Mouse (Mus musculus): Measurements from ENCODE around the gene Utp15. TPM values are rescaled to one million over a fixed set of nuclear protein-coding genes. Genes with fewer than 3 reads are reported as not detected.

Utp15 gene
- polyA plus RNA-seq, 1 experiment from 2014 or later: 14.7 TPM

GRCm38 (mm10) chr13:98210137-98210536 is 52.7 kb downstream of the Utp15 start:
- POLR2A ChIA-PET: no interaction called here
- ATAC-seq: no peak
- peaks cover 6% of the 10 kb centered on the region for H3K27me3 ChIP-seq
- no peak for DNase-seq (ENCODE audit: low read depth, low spot score)
- in situ Hi-C loops (cut with MboI; ENCODE audit: low pct_unique_long_range_greater_than_20kb): no loop called here
- TF ChIP-seq CTCF (IDR thresholded peaks at IDR 0.05): no peak
- CTCF ChIA-PET: no interaction called here

- TF ChIP-seq CTCF (IDR thresholded peaks at IDR 0.05): peak; percentile 56
- no peaks in the 10 kb centered on the region for H3K27me3 ChIP-seq
- in situ Hi-C loops (cut with MboI; ENCODE audit: low pct_unique_long_range_greater_than_20kb): no loop called here
- no peak for DNase-seq (ENCODE audit: low read depth, low spot score)
- POLR2A ChIA-PET: no interaction called here
- no peak for ATAC-seq
- CTCF ChIA-PET: no interaction called here
Observed at GRCm38 (mm10) chr13:98208842-98209241, 54.0 kb downstream of the Utp15 start.

DNA sequence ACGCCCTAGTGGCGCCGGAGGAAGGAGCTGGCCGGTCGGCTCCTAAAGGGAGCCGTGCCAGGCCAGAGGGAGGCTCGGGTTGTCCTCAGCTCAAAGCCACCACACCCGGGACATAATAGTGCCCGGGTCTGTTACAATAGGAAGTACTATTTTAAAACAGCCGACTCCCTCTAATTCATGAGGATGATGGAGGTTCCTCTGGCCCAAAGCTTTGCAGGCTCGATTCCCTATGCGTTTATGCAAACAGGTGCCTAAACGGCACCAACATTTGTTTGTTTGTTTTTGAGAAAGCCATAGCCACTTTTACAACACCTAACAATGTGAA is 56.3 kb downstream of the Utp15 start:
- CTCF ChIA-PET: interaction anchor here (0.9 to 2.8 kb wide), 10 partner anchors 8 to 268 kb away, joined by 3 to 19 read pairs (median 6); no protein-coding TSS in a partner anchor
- no peak for TF ChIP-seq CTCF (IDR thresholded peaks at IDR 0.05)
- H3K27me3 ChIP-seq: no peaks in the 10 kb centered on the region
- no peak for DNase-seq (ENCODE audit: low read depth, low spot score)
- in situ Hi-C loops (cut with MboI; ENCODE audit: low pct_unique_long_range_greater_than_20kb): no loop called here
- no peak for ATAC-seq
- POLR2A ChIA-PET: interaction anchor here (0.7 to 1.2 kb wide), 4 partner anchors 14 to 176 kb away, joined by 3 to 4 read pairs (median 3); no protein-coding TSS in a partner anchor

DNA sequence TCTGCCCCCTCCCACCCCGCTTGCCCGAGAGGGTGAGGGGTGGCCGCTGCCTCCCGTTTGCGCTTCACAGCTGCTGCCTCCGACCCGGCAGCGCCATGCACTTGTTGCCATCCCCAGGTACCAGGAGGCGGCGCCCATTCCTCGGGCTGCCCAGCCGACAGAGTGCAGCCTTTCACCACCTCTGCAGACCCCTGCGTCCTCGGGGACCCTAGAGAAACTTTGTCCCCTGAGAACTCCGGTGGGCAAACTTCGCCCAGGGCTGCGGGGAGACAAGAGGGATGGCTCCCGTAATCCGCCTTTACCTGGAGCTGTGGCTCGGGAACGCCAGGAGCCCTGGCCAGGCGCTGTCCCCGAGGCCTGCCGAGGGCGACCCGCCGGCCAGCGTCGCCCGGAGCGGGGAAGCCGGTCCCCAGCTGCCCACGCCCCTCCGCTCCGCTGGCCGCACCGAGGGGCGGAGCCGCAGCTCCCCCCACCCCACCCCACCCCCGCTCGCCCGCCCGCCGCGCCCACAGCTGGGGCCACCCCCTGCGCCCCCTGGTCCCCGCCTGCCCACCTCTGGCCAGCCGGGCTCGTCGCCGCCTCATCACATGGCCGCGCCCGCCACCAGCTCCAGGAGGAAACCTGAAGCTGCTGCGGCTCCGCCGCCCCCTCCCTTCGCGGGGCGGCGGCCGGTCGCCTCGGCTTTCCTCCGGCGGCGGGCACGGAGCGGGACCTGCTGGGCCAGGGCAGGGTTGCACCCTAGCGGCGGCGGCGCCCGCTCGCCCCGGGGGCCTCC is 56.9 kb downstream of the Utp15 start, which contains the start of gene Arhgef28:
Gene Arhgef28, minus strand, starts transcription at position 669 of the 775 bp plus-strand sequence.
- DNase-seq (ENCODE audit: low read depth, low spot score) (no peak), ATAC-seq (peak; percentile 86)
- ChIA-PET POLR2A (interaction anchor here (0.8 to 1.2 kb wide), 3 partner anchors 13 to 175 kb away, joined by 3 to 4 read pairs (median 3); no protein-coding TSS in a partner anchor), CTCF (interaction anchor here (0.6 to 2.8 kb wide), 11 partner anchors 7 to 267 kb away, joined by 3 to 19 read pairs (median 5); no protein-coding TSS in a partner anchor)
- in situ Hi-C loops (cut with MboI; ENCODE audit: low pct_unique_long_range_greater_than_20kb): no loop called here
- no peaks in the 10 kb centered on the region for H3K27me3 ChIP-seq
- peak; percentile 93 for TF ChIP-seq CTCF (IDR thresholded peaks at IDR 0.05)

GRCm38 (mm10) chr13:98205111-98205510 is 57.7 kb downstream of the Utp15 start:
- no peak for DNase-seq (ENCODE audit: low read depth, low spot score)
- ChIA-PET POLR2A (no interaction called here), CTCF (interaction anchor here (0.6 to 2.8 kb wide), 4 partner anchors 10 to 174 kb away, joined by 3 to 19 read pairs (median 6); no protein-coding TSS in a partner anchor)
- no peaks in the 10 kb centered on the region for H3K27me3 ChIP-seq
- in situ Hi-C loops (cut with MboI; ENCODE audit: low pct_unique_long_range_greater_than_20kb): no loop called here
- no peak for ATAC-seq
- no peak for TF ChIP-seq CTCF (IDR thresholded peaks at IDR 0.05)

GRCm38 (mm10) chr13:98204371-98204770 is 58.5 kb downstream of the Utp15 start:
- CTCF ChIA-PET: interaction anchor here (0.8 to 2.8 kb wide), 2 partner anchors 20 to 173 kb away, joined by 4 to 19 read pairs; no protein-coding TSS in a partner anchor
- in situ Hi-C loops (cut with MboI; ENCODE audit: low pct_unique_long_range_greater_than_20kb): no loop called here
- no peak for TF ChIP-seq CTCF (IDR thresholded peaks at IDR 0.05)
- POLR2A ChIA-PET: no interaction called here
- DNase-seq (ENCODE audit: low read depth, low spot score) (no peak), ATAC-seq (no peak)
- H3K27me3 ChIP-seq: no peaks in the 10 kb centered on the region

DNA sequence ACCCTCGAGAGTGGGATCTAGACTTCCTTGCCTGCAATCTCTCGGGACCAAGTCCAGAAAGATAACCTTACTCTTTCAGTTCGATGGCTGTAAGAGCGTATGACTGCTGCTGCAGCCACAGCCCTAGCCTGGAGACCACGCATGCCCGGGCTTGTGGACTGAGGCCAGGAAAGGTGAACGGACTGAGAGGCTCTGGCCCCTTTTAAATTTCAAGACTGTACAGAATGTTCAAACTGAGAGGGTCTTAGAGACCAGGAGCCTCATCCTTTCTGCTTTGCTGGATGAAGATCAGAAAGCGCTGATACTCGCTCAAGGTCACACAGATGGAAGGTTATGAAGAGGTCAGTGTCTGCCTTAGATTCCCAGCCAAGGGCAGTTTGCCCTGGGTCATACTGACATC is 61.4 kb downstream of the Utp15 start:
- in situ Hi-C loops (cut with MboI; ENCODE audit: low pct_unique_long_range_greater_than_20kb): no loop called here
- TF ChIP-seq CTCF (IDR thresholded peaks at IDR 0.05): no peak
- ATAC-seq (no peak), DNase-seq (ENCODE audit: low read depth, low spot score) (no peak)
- ChIA-PET CTCF (interaction anchor here (0.8 kb wide), 1 partner anchor 39 kb away, joined by 3 read pairs; no protein-coding TSS in a partner anchor), POLR2A (no interaction called here)
- H3K27me3 ChIP-seq: no peaks in the 10 kb centered on the region

Other genes with a start within 250 kb of the Utp15 start
- 79.0 TPM for gene Arhgef28, start 56.6 kb downstream of the Utp15 start, polyA plus RNA-seq (2021)
- 25.6 TPM for gene Ankra2, start within 50 bp of the Utp15 start, polyA plus RNA-seq (2021)
- not detected for gene Gm21976, start 16.8 kb upstream of the Utp15 start, polyA plus RNA-seq (2021)
- 751 TPM for gene Btf3, start 54.0 kb upstream of the Utp15 start, polyA plus RNA-seq (2021)
- 15.1 TPM for gene Foxd1, start 91.2 kb upstream of the Utp15 start, polyA plus RNA-seq (2021)
- 61.3 TPM for gene Gm10320, start 229.0 kb upstream of the Utp15 start, polyA plus RNA-seq (2021)